Mouse (Mus musculus): ENCODE data around the gene Pbx3. TPM values are rescaled to one million over a fixed set of nuclear protein-coding genes. Genes with fewer than 3 reads are reported as not detected.

The Pbx3 gene
- polyA plus RNA-seq, 1 experiment from 2014 or later = 35.3 TPM

GRCm38 (mm10) chr2:34249961-34250658 is 122.8 kb downstream of the Pbx3 start:
- H3K9me3 ChIP-seq (ENCODE audit: control insufficient read depth, low read depth, low read length) = no peaks in the 10 kb centered on the region
- H3K4me2 ChIP-seq (replicated peaks; ENCODE audit: low read depth, low read length) = peak overlapping the region; percentile 84
- 0 out of 2 replicates have a peak, but pooled peaks have one; percentile 6 for ATAC-seq (ENCODE audit: insufficient number of reproducible peaks, insufficient read depth, low FRiP score, low read depth)
- H3K4me1 ChIP-seq (ENCODE audit: control insufficient read depth, insufficient read depth, low read length) = peaks cover 25% of the 10 kb centered on the region
- H3K9ac ChIP-seq (replicated peaks; ENCODE audit: low read depth, low read length) = peak overlapping the region; percentile 18; the same call in 1 of the 2 replicates
- H3K27ac ChIP-seq (ENCODE audit: low read length) = peak overlapping the region; percentile 49
- no peaks in the 10 kb centered on the region for H3K36me3 ChIP-seq (ENCODE audit: control insufficient read depth, insufficient read depth, low read length)
- H3K4me3 ChIP-seq (ENCODE audit: low read depth, low read length) = peak overlapping the region; percentile 45
- H3K27me3 ChIP-seq (ENCODE audit: control insufficient read depth, insufficient read depth, low read length) = no peaks in the 10 kb centered on the region
- 7% methylated on average over 18 of the region's 18 CpGs for WGBS

DNA sequence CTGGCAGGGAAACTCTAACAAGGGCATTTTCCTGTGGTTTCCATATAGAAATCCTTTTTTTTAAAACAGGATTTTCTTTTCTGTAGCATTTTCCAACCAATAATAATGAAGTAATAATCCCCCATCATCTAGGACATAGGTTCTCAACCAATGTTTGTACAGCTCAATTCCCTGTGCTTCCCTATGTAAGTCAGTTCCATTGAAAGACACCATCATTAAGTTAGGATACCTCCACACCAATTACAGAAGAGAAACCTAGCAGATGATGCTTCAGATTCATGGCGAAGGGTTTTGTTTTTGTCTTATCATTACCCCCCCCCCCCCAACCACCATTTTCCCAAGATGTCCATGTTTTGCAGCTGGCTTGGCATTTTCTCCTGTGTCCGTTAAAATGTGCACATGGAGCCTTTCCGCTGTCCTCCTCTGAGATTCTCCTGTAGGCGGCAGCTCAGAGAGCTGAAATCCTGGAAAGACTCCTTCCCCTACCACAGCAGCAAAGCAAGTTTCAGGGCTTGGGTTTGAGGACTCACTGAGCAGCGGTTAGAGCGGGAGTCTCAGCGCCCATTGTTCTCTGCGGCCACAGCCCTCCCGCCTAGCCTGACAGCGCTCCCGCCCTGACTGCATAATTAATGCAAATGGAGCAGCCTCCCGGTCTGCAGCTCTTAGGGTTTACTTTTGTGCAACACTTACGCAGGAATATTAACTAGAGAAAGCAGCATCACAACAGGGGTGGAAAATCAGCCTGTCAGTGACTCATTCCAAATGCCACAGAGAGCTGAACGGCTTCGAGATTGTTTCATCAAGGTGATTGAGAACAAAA is 123.6 kb downstream of the Pbx3 start:
- H3K36me3 ChIP-seq (ENCODE audit: control insufficient read depth, insufficient read depth, low read length) = no peaks in the 10 kb centered on the region
- peak overlapping the region; percentile 49 for H3K27ac ChIP-seq (ENCODE audit: low read length)
- 1% methylated on average over 15 of the region's 15 CpGs for WGBS
- peak overlapping the region; percentile 45 for H3K4me3 ChIP-seq (ENCODE audit: low read depth, low read length)
- ATAC-seq (ENCODE audit: insufficient number of reproducible peaks, insufficient read depth, low FRiP score, low read depth) = peak; percentile 67
- peak overlapping the region; percentile 84 for H3K4me2 ChIP-seq (replicated peaks; ENCODE audit: low read depth, low read length)
- peak overlapping the region; percentile 18; the same call in 1 of the 2 replicates for H3K9ac ChIP-seq (replicated peaks; ENCODE audit: low read depth, low read length)
- H3K9me3 ChIP-seq (ENCODE audit: control insufficient read depth, low read depth, low read length) = no peaks in the 10 kb centered on the region
- H3K4me1 ChIP-seq (ENCODE audit: control insufficient read depth, insufficient read depth, low read length) = peaks cover 25% of the 10 kb centered on the region
- no peaks in the 10 kb centered on the region for H3K27me3 ChIP-seq (ENCODE audit: control insufficient read depth, insufficient read depth, low read length)

- Histone ChIP-seq H3K36me3 (ENCODE audit: control insufficient read depth, insufficient read depth, low read length) (no peaks in the 10 kb centered on the region), H3K4me3 (ENCODE audit: low read depth, low read length) (no peak overlapping the region), H3K4me2 (replicated peaks; ENCODE audit: low read depth, low read length) (no peak overlapping the region), H3K4me1 (ENCODE audit: control insufficient read depth, insufficient read depth, low read length) (0 out of 2 replicates have a peak, but pooled peaks cover 6% of the 10 kb centered on the region), H3K27me3 (ENCODE audit: control insufficient read depth, insufficient read depth, low read length) (no peaks in the 10 kb centered on the region), H3K9ac (replicated peaks; ENCODE audit: low read depth, low read length) (no peak overlapping the region), H3K9me3 (ENCODE audit: control insufficient read depth, low read depth, low read length) (no peaks in the 10 kb centered on the region), H3K27ac (ENCODE audit: low read length) (no peak overlapping the region)
- no peak for ATAC-seq (ENCODE audit: insufficient number of reproducible peaks, insufficient read depth, low FRiP score, low read depth)
Measured at GRCm38 (mm10) chr2:34240885-34241284, 132.1 kb downstream of the Pbx3 start.

DNA sequence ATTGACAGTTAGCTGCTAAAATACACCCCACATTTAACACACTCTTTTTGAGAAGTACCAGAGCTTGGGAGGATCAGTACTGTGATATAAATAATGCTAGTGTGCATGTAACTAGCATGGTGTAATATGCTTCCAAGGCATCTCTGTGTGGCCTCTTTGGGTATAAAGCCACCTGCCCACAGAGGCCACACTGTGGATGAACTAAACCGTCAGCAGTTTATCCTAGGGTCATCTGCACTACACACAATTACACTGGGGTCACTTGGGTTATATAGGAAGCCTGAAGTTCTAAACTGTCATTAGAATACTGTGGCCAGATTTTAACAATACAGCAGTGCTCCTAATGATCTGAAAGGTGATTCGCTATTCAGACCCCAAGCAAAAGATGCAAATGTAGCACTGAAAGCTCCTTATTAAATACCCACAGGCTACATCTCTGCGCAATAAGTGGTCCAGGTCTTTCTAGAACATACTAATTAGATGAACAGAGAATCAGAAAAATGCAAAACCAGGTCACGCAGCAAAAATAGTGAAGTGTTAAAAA is 133.6 kb downstream of the Pbx3 start:
- no peaks in the 10 kb centered on the region for H3K9me3 ChIP-seq (ENCODE audit: control insufficient read depth, low read depth, low read length)
- 0 out of 2 replicates have a peak, but pooled peaks cover 14% of the 10 kb centered on the region for H3K4me1 ChIP-seq (ENCODE audit: control insufficient read depth, insufficient read depth, low read length)
- 79% methylated on average over 4 of the region's 4 CpGs for WGBS
- no peak overlapping the region for H3K9ac ChIP-seq (replicated peaks; ENCODE audit: low read depth, low read length)
- H3K4me2 ChIP-seq (replicated peaks; ENCODE audit: low read depth, low read length) = no peak overlapping the region
- no peak overlapping the region for H3K4me3 ChIP-seq (ENCODE audit: low read depth, low read length)
- no peak for ATAC-seq (ENCODE audit: insufficient number of reproducible peaks, insufficient read depth, low FRiP score, low read depth)
- no peaks in the 10 kb centered on the region for H3K27me3 ChIP-seq (ENCODE audit: control insufficient read depth, insufficient read depth, low read length)
- no peaks in the 10 kb centered on the region for H3K36me3 ChIP-seq (ENCODE audit: control insufficient read depth, insufficient read depth, low read length)
- H3K27ac ChIP-seq (ENCODE audit: low read length) = no peak overlapping the region

DNA sequence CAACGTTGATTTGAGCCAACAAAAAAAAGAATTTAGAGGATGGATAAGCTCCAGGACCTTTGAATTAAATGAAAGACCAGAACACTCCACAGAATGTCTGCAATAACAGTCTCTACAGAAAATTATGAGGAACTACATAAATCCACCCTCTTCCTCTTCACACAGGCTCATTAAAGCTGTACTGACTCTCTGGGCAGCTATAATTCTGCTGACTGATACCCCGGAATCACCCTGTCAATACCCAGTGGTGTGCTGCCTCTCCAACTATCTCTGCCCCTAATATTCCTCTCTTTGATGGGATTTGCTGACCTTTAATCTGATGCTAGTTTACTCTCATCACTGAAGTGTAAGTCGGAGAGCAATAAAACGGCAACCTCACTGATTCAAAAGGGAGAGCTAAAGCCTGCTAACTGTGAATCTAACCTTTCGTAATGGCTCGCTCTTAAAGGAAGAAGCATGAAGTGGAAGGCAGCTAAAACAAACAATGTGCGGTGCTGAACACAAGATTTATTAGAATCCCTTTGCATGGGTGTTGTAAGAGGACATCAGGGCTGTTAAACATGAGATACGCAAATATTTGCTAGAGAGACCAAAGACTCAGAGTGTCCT is 137.4 kb downstream of the Pbx3 start:
- no peak overlapping the region for H3K27ac ChIP-seq (ENCODE audit: low read length)
- WGBS = 26% methylated on average over 8 of the region's 8 CpGs
- H3K9ac ChIP-seq (replicated peaks; ENCODE audit: low read depth, low read length) = no peak overlapping the region
- H3K4me3 ChIP-seq (ENCODE audit: low read depth, low read length) = no peak overlapping the region
- no peaks in the 10 kb centered on the region for H3K36me3 ChIP-seq (ENCODE audit: control insufficient read depth, insufficient read depth, low read length)
- ATAC-seq (ENCODE audit: insufficient number of reproducible peaks, insufficient read depth, low FRiP score, low read depth) = no peak
- H3K4me2 ChIP-seq (replicated peaks; ENCODE audit: low read depth, low read length) = no peak overlapping the region
- H3K4me1 ChIP-seq (ENCODE audit: control insufficient read depth, insufficient read depth, low read length) = peaks cover 27% of the 10 kb centered on the region
- H3K9me3 ChIP-seq (ENCODE audit: control insufficient read depth, low read depth, low read length) = no peaks in the 10 kb centered on the region
- no peaks in the 10 kb centered on the region for H3K27me3 ChIP-seq (ENCODE audit: control insufficient read depth, insufficient read depth, low read length)

DNA sequence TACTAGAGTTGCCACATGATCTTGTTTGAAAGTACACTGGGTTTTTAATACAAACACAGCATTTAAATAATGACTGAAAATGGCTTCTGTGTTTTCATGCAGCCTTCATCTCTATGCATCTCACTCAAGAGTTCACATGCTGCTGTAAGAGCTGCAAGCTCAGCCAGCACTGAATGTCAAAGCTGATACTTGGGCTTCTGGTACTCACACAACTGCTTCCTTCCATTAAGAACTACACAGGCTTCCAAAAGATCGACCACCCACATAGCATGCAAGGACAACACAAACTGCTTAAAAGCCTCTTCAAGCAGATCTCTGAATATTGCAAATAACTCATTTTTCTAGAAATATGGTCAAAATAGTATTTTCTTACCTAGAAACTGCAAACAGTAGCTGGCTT is 138.7 kb downstream of the Pbx3 start:
- WGBS = 35% methylated on average over 1 of the region's 1 CpGs
- Histone ChIP-seq H3K4me2 (replicated peaks; ENCODE audit: low read depth, low read length) (no peak overlapping the region), H3K4me1 (ENCODE audit: control insufficient read depth, insufficient read depth, low read length) (peaks cover 26% of the 10 kb centered on the region), H3K9me3 (ENCODE audit: control insufficient read depth, low read depth, low read length) (no peaks in the 10 kb centered on the region), H3K36me3 (ENCODE audit: control insufficient read depth, insufficient read depth, low read length) (no peaks in the 10 kb centered on the region), H3K27ac (ENCODE audit: low read length) (no peak overlapping the region), H3K4me3 (ENCODE audit: low read depth, low read length) (no peak overlapping the region), H3K27me3 (ENCODE audit: control insufficient read depth, insufficient read depth, low read length) (no peaks in the 10 kb centered on the region), H3K9ac (replicated peaks; ENCODE audit: low read depth, low read length) (no peak overlapping the region)
- ATAC-seq (ENCODE audit: insufficient number of reproducible peaks, insufficient read depth, low FRiP score, low read depth) = no peak

DNA sequence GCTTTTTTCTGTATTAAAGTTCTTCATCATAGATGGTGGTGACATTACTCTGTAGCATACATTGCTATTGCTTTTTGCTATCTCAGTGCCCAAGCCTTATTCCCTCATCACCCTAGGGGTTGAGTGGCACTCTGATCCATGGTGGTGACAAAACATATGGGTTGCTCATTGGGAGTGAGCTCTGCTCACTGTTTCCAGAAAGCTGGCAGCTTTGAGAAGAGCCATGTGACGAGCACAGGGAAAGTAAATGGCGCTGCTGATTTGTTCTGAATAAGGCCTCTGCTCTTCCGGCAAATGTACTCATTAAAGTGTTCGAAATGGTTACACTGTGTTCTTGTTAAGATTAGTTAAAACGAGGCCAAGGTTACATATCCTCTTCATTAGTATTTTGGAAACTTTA is 139.7 kb downstream of the Pbx3 start:
- Histone ChIP-seq H3K4me2 (replicated peaks; ENCODE audit: low read depth, low read length) (no peak overlapping the region), H3K4me3 (ENCODE audit: low read depth, low read length) (no peak overlapping the region), H3K27ac (ENCODE audit: low read length) (no peak overlapping the region), H3K36me3 (ENCODE audit: control insufficient read depth, insufficient read depth, low read length) (no peaks in the 10 kb centered on the region), H3K4me1 (ENCODE audit: control insufficient read depth, insufficient read depth, low read length) (peaks cover 25% of the 10 kb centered on the region), H3K9me3 (ENCODE audit: control insufficient read depth, low read depth, low read length) (no peaks in the 10 kb centered on the region), H3K9ac (replicated peaks; ENCODE audit: low read depth, low read length) (no peak overlapping the region), H3K27me3 (ENCODE audit: control insufficient read depth, insufficient read depth, low read length) (no peaks in the 10 kb centered on the region)
- no peak for ATAC-seq (ENCODE audit: insufficient number of reproducible peaks, insufficient read depth, low FRiP score, low read depth)
- 79% methylated on average over 5 of the region's 5 CpGs for WGBS

GRCm38 (mm10) chr2:34227688-34228087 is 145.3 kb downstream of the Pbx3 start:
- H3K27me3 ChIP-seq (ENCODE audit: control insufficient read depth, insufficient read depth, low read length) = no peaks in the 10 kb centered on the region
- H3K4me3 ChIP-seq (ENCODE audit: low read depth, low read length) = no peak overlapping the region
- ATAC-seq (ENCODE audit: insufficient number of reproducible peaks, insufficient read depth, low FRiP score, low read depth) = no peak
- no peak overlapping the region for H3K9ac ChIP-seq (replicated peaks; ENCODE audit: low read depth, low read length)
- H3K9me3 ChIP-seq (ENCODE audit: control insufficient read depth, low read depth, low read length) = no peaks in the 10 kb centered on the region
- H3K36me3 ChIP-seq (ENCODE audit: control insufficient read depth, insufficient read depth, low read length) = no peaks in the 10 kb centered on the region
- WGBS = 84% methylated on average over 4 of the region's 4 CpGs
- peaks cover 12% of the 10 kb centered on the region; the same call in 1 of the 2 replicates for H3K4me1 ChIP-seq (ENCODE audit: control insufficient read depth, insufficient read depth, low read length)
- no peak overlapping the region for H3K27ac ChIP-seq (ENCODE audit: low read length)
- no peak overlapping the region for H3K4me2 ChIP-seq (replicated peaks; ENCODE audit: low read depth, low read length)

Measured in stomach, embryonic 14.5 days (tissue).